Mouse (Mus musculus): Measurements from ENCODE around the gene Bace2. TPM values are rescaled to one million over a fixed set of nuclear protein-coding genes. Genes with fewer than 3 reads are reported as not detected.

Gene Bace2
- polyA plus RNA-seq, 1 experiment from 2014 or later: 1.4 TPM

Other genes starting within 250 kb of the Bace2 start
- gene Dscam, start 186.0 kb upstream of the Bace2 start, polyA plus RNA-seq (2014; fragmentation: Nextera tagmentation; extraction: Ambion mirVana): 0.11 TPM in 1 of 2 replicates, not detected in the other
- 0.11 TPM in 1 of 2 replicates, not detected in the other for gene Mx1, start 106.2 kb downstream of the Bace2 start, polyA plus RNA-seq (2014; fragmentation: Nextera tagmentation; extraction: Ambion mirVana)
- not detected in 2 replicates for gene Fam3b, start 158.1 kb downstream of the Bace2 start, polyA plus RNA-seq (2014; fragmentation: Nextera tagmentation; extraction: Ambion mirVana)

All from limb, embryonic 11.5 days (tissue).